Mouse (Mus musculus) cerebral cortex, adult 2 months (tissue): ENCODE results near the gene Prdm2.

Experiments
- WGBS: fragments of 180-500 bp; shearing (Covaris S2); methylation state at CpG from one replicate; pipeline ENCODE4 v1.1.7; 2018; 5-methylcytosine and 5-hydroxymethylcytosine counted together

Prdm2 gene

DNA sequence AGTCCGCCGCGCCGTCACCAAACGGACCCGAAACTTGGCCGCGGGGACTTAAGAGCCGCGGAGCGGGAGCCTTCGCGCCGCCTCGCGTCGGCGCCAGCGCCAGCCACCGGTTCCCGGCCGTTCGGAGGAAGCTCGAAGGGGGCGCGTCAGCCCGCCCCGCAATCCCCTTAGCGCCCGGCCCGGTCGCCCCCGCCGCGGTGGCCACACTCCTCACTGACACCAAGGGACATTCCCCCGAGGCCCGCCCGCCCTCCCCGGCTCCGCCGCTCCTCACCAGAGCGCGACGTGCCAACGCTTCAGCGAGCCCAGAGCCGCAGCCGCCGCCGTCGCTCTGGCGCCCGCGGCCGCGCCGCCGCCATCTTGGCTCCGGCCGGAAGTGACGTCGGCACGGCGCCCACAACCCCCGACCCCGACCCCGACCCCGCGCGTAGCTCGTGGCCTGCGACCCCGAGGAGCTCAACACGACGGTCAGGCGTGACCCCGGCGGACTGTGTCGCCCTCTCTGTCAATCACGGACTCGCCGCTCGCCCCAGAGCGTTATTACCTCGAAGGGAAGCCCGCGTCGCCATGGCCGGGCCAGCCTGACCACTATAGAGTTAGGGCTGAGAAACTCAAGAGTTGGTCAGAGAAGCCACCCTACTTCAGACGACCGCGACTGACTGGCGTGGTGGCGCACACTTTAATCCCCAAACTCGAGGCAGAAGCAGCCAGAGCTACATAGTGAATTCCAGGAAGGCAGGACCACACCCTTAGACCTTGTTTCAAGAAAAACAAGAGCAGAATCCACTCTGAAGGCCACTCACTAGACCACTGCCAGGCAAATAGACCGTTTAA, at the start of gene Prdm2:
Prdm2 (minus strand) TSS at position 655 of the 834 bp plus-strand sequence.
- WGBS, result 2% methylated on average over 93 of the region's 96 CpGs

DNA sequence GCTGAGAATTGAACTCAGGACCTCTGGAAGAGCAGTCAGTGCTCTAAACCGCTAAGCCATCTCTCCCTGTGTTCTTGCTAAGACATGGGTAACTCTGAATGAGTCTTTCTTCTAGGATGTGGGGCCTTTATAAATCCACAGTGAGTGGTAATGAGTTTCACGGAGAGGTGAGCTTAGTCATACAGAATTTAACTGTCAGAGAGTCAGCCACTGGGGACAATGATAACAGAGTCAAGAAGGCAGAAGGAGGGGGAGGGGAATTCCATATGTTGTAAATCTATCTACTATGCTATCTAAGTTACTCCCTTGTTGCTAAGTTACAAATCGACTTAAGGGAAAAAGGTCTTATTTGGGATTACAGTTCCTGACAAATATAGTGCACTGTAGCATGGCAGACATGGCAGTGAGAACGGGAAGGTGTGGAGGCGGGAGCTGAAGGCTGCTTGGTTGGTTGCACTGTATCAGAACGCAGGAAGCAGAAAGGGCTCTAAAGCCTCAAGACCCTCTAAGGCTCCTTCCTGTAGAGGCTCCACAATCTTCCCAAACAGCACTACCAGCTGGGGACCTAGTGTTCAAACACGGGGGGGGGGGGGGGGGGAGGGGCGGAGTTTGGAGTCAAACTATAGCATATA, 47.0 kb upstream of the Prdm2 start:
- WGBS, result 41% methylated on average over 8 of the region's 8 CpGs

DNA sequence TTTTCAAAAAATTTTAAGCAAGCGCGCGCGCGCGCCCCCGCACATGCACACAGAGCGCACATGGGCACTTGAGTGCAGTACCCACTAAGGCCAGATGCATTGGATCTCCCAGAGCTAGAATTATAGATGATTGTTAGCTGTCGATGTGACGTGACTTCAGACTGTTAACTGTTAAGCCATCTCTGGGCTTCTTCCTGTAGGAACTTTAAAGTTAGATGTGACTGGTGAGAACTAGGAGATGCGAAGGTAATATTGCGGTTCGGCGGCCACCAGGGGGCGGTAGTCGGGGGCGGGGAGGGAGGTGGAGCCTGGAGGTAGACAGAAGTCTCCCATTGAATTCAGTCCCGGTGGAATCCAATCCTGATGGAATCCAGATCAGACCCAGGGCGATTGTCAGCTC, 45.7 kb upstream of the Prdm2 start:
- WGBS, result 42% methylated on average over 19 of the region's 19 CpGs

DNA sequence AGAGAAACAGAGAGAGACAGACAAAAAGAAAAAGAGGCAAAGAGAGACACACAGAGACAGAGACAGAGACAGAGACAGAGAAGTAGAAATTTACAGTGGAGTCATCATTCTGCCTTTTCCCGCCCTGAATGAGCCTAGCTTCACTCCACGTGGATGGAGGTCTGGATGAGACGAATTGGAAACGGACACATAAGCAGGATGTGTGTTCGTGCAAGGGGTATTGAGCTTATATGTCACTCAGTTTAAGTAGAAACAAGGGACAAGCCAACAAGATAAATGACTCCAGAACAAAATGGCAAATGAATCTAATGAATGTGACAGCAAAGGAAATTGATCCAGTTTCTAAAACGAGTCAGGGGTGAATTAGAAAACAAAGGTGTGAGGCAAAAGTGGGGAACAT, 45.2 kb upstream of the Prdm2 start:
- 71% methylated on average over 6 of the region's 6 CpGs for WGBS

DNA sequence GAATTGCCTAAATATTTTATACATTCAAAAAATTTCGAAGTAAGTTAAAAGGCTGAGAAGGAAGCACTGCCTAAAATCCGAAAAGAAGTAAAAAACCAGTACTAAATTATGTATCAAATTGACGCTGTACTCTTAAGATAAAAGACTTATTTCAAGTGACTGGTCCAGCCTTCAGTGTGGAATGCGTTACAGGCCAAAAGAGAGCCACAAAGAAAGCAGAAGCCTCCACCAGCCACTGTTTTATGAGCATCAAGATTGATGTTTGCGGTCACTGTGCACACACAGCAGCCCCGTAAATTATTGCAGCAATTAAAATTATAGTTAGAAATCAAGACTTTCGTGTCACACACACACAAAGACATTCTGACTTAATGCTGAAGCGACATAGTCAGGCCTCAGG, 42.7 kb upstream of the Prdm2 start:
- WGBS, result 90% methylated on average over 8 of the region's 8 CpGs

DNA sequence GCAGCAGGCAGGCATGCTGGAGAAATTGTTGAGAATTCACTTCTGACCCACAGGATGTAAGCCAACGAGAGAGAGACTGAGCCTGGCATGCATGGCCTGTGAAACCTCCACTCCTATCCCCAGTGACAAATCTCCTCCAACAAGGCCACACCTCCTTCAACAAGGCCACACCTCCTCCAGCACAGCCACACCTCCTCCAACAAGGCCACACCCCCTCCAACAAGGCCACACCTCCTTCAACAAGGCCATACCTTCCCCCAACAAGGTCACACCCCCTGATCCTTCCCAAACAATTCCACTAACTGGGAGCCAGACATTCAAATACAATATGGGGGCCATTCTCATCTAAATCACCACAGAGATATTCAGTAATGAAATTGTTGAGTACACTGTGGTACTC, 40.6 kb upstream of the Prdm2 start:
- 95% methylated on average over 1 of the region's 1 CpGs for WGBS

DNA sequence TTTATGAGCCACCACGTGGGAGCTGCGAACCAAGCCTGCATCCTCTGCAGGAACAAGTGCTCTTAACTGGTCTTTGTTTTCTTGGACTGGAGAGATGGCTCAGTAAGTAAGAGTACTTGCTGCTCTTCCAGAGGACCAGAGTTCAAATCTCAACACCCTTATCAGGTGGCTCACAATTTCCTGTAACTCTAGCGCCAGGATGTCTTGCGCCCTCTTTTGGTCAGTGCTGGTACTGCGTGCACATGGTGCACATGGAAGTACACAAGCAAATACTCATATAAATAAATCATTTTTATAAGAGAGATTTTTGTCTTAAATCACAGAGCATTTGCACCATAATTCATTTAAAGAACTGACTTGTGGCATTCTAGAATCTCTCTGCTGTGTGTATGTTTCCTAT, 35.3 kb upstream of the Prdm2 start:
- WGBS, result 74% methylated on average over 5 of the region's 5 CpGs

DNA sequence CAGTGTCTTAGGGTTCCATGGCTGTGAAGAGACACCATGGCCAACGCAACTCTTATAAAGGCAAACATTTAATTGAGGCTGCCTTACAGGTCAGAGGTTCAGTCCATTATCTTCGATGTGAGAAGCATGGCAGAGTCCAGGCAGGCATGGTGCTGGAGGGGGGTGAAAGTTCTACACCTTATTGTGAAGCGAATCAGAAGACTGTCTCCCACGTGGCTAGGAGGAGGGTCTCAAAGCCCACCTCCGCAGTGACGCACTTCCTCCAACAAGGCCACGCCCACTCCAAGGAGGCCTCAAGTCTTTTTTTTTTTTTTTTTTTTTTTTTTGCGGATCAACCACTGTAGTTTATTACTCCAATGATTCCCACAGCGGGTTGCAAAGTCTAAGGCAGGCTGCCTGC, 28.5 kb upstream of the Prdm2 start:
- 85% methylated on average over 9 of the region's 9 CpGs for WGBS

DNA sequence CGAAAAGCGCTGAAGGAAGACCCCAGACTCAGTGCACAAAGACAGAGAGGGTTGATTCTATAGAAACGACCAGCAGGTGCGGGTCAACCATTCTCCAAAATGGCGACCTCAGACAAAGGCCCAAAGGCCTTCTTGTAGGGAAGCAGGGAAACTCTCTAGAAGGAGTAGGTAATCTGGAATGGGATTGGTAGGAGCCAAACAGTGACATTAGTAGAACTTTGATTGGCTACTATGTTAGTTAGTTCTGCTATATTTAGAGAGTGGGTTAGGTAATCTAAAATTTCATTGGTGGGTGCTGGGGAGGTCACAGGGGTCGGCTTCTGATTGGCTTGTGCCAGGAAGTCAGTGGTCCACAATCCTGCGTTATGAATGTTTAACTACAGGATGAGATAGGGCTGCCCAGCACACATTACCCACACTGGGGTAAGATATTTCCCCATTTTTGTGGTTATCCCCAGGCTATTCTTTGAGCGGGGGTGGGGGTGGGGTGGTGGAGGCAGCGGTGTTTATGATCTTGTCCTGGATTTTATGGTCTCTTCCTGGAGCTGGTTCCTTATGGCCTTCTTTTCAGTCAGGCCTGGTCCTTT, 26.9 kb upstream of the Prdm2 start:
- 93% methylated on average over 9 of the region's 9 CpGs for WGBS

DNA sequence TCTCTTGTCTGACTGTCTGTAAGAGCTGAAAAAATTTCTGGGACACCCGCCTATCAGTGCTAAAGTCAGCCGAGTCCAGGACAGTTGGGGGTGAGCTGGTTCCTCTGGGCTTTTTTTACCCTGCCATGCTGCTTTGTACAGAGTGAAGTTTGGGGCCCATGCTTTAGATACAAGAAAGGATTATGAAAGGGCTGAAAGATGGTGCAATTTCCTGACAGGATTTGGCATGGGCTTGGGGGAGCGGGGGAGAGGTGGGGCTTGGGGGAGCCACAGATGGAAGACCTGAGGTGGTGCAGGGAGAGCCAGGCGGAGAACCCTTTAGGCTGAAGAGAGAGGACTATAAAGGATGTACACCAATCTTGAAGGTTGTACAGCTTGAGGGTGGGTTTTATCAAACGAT, 26.3 kb upstream of the Prdm2 start:
- 86% methylated on average over 5 of the region's 5 CpGs for WGBS

DNA sequence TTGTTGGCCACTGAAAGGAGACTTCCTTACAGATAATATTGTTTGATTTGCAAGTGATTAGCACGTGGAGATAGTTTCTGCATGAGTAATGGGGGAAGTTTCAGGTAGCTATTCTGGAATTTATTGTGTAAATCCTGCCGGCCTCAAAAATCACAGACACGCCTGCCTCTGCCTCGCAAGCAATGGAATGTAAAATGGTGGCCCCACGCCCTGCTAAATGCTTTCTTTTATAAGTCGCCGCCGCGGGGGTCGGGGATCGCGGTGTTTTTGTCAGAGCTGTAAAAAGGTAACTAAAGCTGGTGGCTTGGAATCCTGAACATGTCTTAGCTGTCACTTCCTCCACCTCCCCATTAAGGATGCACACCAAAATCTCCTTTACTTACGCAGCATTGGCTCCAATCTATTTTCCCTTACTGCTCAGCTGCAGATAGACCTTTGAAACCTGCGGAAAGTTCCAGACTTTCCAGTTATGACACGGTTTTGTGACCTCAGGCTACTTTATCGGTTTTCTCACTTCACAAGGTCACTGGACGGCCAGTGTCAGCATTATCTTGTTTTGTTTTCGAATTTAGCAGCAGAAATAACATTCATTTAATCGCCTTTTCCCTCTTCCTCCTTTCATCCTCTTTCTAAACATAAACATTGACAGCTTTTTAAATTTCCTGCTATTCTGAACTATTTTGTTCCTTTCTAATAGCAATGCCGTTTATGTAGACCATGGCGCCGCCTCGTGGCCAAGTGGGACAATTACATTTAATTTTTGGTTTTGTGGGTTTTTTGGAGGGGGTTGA, 25.6 kb upstream of the Prdm2 start:
- 25% methylated on average over 23 of the region's 23 CpGs for WGBS

DNA sequence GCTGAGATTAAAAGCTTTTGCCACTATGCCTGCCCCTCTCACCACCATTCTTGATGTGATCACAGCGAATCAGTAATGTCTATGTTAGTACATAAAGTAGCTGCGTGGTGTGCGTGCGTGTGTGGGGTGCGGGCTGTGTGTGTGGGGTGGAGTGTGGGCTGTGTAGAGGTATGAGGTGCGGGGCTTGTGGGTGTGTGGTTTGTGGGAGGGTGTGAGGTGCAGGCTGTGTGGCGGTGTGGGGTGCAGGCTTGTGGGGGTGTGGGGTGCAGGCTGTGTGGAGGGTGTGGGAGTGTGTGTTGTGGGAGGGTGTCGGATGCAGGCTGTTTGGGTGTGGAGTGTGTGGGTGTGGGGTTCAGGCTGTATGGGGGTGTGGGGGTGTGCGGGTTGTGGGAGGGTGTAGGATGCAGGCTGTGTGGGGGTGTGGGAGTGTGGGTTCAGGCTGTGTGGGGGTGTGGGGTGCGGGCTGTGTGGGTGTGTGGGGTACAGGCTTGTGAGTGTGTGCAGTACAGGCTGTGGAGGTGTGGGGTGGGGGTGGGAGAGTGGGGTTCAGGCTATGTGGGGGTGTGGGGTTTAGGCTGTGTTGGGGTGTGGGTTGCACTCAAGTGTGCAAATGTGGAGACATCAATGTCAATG, 19.1 kb upstream of the Prdm2 start:
- WGBS, result 90% methylated on average over 10 of the region's 10 CpGs

DNA sequence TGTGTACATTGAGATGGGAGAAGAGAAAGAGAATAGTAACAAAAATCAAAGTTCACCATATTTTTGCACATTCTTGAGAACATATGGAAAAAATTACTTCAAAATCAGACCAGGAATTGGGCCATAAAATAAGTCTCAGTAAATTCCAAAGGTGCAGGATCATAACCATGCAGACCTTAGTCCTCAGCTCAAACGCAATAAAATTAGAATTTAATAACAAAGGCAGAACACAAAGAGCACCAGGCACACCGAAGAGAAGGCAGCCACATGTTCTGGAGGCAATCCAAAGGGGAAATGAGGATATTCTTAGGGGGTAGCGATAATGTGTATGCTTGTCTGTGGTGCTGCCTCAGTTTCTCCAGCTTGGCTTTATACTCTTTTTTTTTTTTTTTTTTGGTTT, 18.3 kb upstream of the Prdm2 start:
- 75% methylated on average over 3 of the region's 3 CpGs for WGBS

DNA sequence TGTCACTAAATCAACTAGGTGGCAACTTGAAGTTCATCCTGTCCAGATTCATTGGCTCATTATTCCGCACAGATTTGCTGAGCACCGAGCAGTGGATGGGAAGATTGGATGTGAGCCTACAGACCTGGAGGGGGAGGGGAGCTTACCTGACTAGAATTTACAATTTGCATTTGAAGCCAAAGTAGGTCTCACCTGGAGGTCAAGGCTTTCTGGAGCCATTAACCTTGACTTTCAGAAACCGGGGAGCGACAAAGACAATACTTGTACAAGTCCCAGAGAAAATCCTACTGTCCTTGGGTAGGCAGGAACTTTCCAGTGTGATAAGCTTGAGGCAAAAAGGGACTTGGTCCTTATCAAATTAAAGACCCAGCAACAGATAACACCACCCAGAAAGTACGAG, 15.2 kb upstream of the Prdm2 start:
- 80% methylated on average over 5 of the region's 5 CpGs for WGBS

DNA sequence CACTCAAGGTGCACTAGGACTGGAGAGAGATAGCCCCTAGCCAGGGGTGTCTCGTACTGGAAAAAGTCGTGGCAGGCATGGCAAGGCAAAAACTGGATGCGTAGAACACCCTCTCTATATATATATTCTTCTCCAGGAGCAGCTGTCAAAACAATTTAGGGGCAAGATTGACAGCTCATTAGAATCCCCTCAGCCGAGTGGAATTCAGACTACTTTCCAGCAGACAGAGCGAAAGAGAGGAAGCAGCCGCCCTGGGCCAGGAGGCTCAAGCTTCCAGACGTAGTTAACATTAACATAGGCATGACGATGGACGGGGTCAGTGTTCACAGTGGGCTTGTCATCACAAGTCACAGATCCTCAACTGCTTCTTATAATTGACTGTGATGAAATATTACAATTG, 13.1 kb upstream of the Prdm2 start:
- 75% methylated on average over 9 of the region's 9 CpGs for WGBS

DNA sequence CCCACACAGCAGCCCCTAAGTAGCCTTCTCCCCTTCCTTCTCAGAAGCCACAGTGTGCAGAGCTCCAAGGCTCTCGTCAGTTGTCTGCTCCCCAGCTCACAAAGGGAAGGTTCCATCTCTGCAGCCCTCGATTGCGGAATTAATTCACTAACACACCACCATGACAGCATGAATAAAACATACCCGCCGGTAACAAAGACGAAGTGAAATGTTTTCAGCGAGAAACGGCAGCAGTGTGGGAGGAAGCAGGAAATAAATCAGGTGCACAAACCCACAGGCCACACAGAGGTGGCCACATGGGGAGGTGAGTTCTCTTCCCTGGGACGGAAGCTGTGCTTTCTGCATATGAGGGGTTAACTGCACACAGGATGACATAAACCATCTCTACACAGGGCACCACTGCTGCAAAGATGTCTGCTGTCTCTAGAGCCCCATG, 6.5 kb upstream of the Prdm2 start:
- WGBS, result 24% methylated on average over 9 of the region's 9 CpGs

DNA sequence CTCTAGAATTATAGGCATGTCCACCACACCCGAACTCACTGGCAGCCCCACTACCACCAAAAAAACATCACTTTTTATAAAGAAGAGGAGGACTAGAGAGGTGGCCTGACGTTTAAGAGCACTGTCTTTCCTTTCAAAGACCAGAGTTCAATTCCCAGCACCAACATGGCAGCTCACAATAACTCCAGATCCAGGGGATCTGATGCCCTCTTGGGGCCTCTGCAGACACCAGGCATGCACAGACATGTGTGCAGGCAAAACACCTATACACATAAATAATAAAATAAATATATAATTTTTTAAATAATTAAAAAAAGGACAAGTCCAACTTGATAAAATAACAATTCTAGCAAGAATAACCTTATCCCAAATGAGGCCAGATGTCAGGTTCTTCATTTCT, 6.1 kb upstream of the Prdm2 start:
- WGBS, result 90% methylated on average over 2 of the region's 2 CpGs

DNA sequence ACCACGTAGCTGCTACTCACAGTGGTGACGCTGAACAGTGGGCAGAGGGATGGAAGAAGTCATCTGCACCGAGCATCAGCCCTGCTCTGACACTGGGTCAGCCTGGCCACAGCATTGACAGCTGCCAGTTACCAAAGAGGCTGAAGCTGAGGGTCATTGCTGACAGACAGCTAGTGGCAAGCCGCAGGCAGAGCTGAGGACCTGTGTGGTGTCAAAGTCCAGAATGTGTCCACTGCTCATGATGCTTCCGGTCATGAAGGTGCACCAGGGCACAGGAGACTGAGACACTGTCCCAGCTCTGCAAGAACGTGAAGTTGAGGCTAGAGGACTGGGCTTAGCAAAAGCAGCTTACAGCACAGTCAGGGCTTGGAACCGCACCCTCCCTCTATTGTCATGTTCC, 4.4 kb upstream of the Prdm2 start:
- WGBS, result 91% methylated on average over 7 of the region's 7 CpGs

DNA sequence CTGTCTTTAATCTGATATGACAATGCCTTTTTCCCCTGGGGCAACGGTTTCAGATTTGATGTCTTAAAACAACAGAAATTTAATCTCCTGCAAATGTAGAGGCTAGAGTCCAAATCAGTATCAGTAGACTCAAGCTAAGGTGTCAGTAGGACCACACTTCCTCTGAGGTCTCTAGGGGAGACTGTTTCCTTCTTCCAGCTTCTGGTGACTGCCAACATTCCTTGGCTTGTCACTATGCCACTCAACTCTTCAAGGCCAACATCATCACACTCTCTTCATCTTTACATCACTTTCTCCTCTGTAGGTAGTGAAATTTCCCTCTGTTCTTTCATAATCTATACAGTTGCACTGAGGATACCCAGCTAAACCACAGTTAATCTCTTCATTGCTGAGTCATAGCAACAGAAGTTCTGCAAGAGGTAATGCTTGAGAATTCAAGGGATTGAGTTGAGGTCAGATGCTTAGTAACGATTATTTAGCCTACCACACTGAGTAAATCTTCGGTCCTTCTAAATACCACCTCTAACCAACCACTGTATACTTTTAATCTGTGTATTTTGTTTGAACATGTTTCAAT, 1.5 kb upstream of the Prdm2 start:
- WGBS, result 89% methylated on average over 3 of the region's 3 CpGs

DNA sequence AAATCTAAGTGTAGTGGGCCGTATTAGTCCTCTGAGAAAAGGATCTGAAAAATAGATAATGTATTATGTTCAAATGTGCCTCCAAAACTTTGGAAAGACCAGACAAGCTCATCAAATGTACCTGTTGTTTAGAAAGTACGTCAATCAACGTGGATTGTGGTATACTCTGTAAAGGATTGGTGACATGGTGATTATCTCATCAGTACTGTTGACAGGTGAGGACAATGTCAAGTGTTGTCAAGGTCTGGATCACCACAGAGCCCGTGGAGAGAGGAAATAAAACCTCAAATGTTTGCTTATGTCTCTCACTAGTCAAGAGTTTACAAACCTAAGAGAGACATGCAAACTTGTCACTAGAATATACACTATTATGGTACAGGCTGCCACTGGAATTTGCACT, 776 bp upstream of the Prdm2 start:
- WGBS, result 90% methylated on average over 4 of the region's 4 CpGs

DNA sequence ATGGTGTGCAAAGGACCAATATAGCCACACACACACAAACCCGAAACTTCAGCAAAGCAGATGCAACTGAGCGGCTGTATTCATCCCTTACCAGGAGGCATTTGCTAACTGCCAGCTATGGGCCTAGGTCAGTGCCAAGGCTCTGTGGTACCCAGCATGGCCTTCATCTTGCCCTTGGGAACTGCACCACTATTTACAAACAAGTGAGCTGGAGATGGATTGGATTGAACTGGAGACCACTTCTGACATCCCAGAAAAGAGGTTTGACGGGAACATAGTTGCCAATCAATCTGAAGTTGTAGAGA, 332 bp upstream of the Prdm2 start:
- 94% methylated on average over 3 of the region's 3 CpGs for WGBS
